Mouse (Mus musculus) hematopoietic stem cell, adult 5-6 weeks (primary cell): Measurements from ENCODE around the gene Slc2a3. TPM values are rescaled to one million over a fixed set of nuclear protein-coding genes. Genes with fewer than 3 reads are reported as not detected.
"Not testable (repeated sequence)": the region's sequence is repeated elsewhere in the genome, so short reads cannot be mapped to it uniquely, and the experiment has no call there.

Source experiments
- ATAC-seq, 2 experiments: fragments of 125-278 bp in 1 of 2; replicated peaks in 1 of 2; 2 replicates each; pipeline ENCODE4 v1.8.0; 2016 to 2017; ENCODE audit warnings: inconsistent platforms in 2 of 2, mild to moderate bottlenecking in 2 of 2, moderate number of reproducible peaks in 2 of 2, low read depth in 1 of 2, moderate TSS enrichment in 1 of 2; ENCODE audit not compliant: low FRiP score in 2 of 2, poor library complexity in 2 of 2, severe bottlenecking in 2 of 2, insufficient read depth in 1 of 2, low TSS enrichment in 1 of 2
- total RNA-seq: library from RNA; stranded (forward); fragments of 172-1452, 232-1000 nt; gene quantifications from 2 replicates; pipeline ENCODE4 v1.2.3, GENCODE M21; 2017

Gene Slc2a3
- total RNA-seq, 1 experiment from 2014 or later: 82.1 TPM

- no peak for ATAC-seq
Observed at GRCm38 (mm10) chr6:122744505-122745249, 56.8 kb downstream of the Slc2a3 start.

DNA sequence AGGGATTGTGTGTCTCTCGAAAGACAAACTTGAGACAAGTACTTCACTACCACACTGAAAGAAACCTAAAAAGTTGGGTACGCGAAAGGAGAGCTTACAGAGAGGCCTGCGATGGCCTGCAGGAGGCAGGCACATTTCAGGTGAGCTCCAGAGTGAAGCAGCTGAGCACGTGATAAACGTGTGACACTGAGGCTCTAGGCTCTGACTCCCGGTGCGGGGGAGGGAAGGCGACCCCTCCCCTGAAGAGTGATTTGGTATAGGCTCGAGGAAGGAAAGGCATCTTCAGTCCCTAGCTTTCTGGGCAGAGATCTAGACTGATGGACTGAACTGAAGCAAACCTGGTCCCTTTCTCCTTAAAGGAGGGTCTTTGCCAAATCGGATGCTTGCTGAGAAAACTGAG is 58.1 kb downstream of the Slc2a3 start:
- no peak for ATAC-seq

DNA sequence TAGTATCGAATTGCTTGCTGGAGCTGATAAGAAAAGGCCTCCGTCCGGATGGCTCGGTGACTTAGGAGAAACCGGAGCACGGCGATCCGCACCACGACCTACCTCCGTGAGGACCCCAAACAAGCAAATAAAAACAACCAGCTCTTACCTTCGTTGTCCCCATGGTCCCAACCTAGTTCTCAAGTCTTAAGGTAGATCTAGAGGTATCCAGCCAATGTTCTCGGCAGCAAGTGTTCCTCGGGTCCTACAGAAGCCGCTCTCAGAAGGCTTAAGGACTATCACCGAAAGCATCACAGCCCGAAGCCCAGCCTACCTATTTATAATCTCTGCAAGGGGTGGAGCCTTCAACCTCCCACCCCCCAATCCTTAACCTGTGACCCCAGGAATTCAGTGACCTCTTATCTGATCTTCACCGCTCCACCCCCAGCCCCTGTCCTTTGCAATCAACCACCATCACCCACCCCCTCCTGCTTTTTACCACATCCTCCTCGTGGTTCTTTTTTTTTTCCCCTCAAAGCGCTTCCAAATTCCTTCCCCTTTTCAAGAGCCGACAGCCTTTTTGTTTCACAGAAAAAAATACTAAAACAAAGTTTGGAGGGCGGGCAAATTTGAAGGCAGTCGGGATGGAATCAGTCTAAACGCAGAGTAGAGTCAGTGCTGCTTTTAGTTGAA is 59.1 kb downstream of the Slc2a3 start:
- peak; percentile 85 to 90 for ATAC-seq

DNA sequence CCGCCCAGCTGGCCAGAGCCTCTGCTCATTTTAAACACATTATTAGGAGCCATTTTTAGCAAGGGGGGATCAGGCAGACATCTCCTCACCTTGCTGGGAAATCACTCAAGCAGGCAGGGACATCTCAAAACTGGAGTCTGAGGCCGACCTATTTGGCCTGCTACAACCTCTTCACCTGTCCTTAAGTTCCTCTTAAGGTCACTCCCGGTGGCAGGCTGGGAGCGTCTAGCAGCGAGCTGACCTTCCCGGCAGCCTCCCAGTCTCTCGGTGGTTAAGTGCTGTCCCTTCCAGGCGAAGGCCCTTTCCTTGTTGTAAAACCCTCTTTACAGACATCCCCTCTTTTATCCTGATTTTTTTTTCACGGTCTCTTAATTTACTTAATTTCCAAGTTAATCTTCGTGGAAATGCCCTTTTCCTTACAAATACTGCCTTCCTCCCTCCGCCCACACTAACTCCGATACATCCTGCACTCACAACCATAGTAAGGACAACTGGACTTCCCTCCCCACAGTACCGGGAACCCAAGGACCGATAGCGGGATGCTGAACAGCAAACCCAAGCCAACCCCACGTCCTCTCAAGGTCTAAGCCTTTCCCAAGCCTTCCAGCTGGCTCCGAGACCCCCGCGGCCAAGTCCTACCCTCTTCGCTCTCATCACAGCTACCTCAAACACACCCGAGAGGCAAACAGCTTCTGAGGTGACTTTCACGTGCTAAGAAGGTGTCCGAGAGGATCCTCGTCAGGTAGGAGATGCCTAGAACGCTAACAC is 59.8 kb downstream of the Slc2a3 start:
- 0 out of 4 replicates have a peak, but pooled peaks have one; percentile 0 to 3 for ATAC-seq

DNA sequence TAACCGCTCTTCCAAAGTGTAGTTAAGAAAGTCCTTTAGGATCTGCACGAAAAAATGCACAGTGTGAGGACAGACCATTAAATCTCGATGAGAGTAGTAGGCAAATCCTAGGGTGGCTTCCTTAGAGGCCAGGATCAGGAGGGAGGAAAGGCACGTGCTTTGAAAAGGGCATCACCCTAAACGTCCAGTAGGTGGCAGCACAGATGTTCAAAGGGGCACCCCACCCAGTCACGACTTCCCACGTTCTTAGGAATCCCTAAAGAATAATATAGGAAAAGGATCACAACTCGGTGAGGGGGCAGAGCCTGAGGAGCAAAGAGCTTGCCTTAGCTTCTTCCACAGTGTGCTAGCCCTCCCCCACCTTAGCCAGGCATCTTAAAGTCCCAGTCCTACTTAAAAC is 61.5 kb downstream of the Slc2a3 start:
- ATAC-seq: peak; percentile 24 to 33; a peak in 1 of 4 replicates

GRCm38 (mm10) chr6:122719942-122720341 is 81.5 kb downstream of the Slc2a3 start:
- peak; percentile 56 to 86 for ATAC-seq

DNA sequence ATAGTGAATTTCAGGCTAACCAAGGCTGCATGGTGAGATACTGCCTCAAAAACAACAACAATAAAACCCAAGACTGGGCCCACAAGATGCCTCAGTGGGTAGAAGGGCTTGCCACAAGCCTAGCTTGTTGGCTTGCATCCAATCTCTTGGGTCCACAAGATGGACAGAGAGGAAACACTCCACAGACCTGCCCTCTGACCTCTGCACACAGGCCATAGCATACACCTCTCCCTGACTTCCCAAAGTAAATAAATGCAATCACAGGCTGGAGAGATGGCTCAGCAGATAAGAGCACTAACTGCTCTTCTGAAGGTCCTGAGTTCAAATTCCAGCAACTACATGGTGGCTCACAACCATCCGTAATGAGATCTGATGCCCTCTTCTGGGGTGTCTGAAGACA is 83.2 kb downstream of the Slc2a3 start:
- ATAC-seq: not testable (repeated sequence)

GRCm38 (mm10) chr6:122715886-122716285 is 85.6 kb downstream of the Slc2a3 start:
- no peak for ATAC-seq

GRCm38 (mm10) chr6:122714707-122715365 is 86.6 kb downstream of the Slc2a3 start:
- no peak for ATAC-seq

DNA sequence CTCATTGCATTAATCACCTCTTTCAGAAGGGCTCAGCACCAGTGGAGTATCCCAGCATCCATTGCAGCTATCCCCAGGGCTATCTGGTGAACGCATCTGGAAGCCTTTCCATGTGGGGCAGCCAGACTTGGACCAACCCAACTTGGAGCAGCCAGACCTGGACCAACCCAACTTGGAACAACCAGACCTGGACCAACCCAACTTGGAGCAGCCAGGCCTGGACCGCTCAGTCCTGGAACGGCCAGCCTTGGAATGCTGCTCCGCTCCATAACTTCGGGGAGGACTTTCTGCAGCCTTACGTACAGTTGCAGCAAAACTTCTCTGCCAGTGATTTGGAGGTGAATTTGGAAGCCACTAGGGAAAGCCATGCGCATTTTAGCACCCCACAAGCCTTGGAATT is 88.3 kb downstream of the Slc2a3 start:
- ATAC-seq: not testable (repeated sequence)

GRCm38 (mm10) chr6:122711455-122711854 is 90.0 kb downstream of the Slc2a3 start:
- ATAC-seq: no peak

GRCm38 (mm10) chr6:122708826-122709225 is 92.6 kb downstream of the Slc2a3 start:
- peak in 1 of 2 experiments; percentile 65; a peak in 2 of 4 replicates for ATAC-seq

- ATAC-seq: no peak
Observed at GRCm38 (mm10) chr6:122707036-122707800, 94.2 kb downstream of the Slc2a3 start, which contains the start of gene Nanog. Gene Nanog, plus strand, starts transcription at chr6:122707489.

DNA sequence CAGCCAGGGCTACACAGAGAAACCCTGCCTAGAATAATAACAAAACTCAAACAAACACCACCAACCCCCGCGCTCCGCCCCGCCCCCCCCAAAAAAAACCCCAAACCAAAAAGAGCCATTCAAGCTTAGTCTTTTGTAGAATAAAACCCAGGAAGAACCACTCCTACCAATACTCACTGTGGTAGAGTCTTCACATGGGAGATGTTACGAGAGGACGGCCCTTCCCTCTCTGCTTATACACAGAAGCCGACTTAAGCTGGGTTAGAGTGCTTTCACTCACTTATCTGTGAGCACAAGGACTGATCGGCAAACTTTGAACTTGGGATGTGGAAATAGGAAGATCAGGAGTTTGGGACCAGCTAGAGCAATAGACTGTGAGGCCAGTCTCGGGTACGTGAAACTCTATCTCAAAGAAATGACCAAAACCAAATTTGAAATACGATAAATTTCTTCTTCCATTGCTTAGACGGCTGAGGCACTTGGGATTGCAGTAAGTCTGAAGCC is 95.1 kb downstream of the Slc2a3 start:
- no peak for ATAC-seq

- ATAC-seq: no peak
Observed at GRCm38 (mm10) chr6:122703706-122704105, 97.7 kb downstream of the Slc2a3 start.

- no peak for ATAC-seq
Observed at GRCm38 (mm10) chr6:122703251-122703650, 98.2 kb downstream of the Slc2a3 start.
